Mouse (Mus musculus) thymus, postnatal 25 days (tissue): ENCODE results near the gene Lins1.

Experiments
- DNase-seq: peaks from one replicate; pipeline ENCODE4 v3.0.0; 2022

Lins1 gene

DNA sequence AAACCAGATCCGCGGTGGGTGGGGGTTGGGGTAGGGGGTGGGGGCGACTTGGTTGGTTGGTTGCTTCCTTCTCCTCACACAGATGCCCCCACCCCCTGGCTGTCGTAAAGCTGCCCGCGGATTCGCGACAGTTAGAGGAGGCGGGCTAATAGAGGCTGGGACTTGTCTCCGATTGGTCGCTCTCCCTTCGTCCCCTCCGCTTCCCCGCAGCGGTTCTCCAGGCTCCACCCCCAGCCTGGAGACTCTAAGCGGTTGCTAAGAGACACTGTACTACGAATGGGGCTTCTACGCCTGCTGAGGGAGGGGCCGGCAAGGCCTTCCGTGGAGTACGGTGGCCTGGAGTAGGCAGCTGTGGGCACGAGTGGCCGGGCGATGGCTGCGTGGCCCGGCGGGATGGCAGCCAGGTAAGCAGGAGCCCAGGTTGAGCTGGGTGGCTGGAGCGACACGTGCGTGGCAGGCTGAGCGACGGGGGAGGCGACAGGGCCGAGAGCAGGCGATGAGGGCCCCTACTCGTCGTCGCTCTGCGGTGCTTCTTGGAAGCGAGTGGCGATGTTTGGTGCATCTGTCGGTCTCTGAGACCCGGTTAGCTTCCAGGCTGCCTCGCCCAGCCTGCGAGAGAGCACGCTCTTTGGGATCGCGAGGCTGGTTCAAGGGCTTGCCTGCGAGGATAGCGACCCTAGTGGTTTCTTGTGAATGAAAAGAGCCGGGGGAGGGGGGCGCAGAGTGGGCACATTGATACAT, at the start of gene Lins1:
Lins1 (plus strand) TSS at position 270 of the 741 bp plus-strand sequence.
- DNase-seq = peak; percentile 98

DNA sequence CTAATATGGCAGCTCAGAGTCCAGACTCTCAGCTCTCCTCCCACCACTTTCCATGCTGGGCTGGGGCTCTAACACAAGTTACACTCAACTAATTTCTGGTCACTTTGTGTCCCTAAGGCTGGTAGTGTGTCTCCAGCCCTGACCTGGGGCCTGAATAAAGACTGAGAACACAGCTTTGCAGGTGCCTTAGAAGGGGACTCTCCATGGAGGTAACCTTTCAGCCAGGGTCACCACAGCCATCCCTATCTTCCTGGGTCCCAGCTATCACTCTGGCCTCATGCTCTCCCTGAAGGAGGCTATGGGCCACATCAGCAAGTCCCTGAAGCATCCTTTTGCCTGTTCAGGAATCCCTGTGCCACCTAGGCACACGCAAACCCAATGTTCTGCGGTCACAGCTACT, 44.0 kb upstream of the Lins1 start:
- no peak for DNase-seq

DNA sequence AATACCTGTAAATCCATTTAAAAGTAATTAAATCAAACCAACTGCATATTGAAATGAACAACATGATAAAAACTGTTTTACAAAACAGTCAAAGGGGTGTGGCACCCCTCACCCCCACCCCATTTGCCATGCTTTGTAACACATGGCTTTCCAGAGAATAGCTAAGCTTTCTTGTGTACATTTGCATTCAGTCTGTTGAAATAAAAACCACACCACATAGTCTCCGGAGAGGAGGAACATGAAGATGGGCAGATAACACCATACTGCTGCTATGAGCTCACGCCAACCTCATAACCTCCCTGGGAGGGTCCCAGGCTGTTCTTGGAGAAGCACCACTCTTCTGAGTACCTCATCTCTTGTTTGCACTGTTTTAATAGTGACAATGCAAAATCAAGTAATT, 40.5 kb upstream of the Lins1 start:
- DNase-seq = no peak

DNA sequence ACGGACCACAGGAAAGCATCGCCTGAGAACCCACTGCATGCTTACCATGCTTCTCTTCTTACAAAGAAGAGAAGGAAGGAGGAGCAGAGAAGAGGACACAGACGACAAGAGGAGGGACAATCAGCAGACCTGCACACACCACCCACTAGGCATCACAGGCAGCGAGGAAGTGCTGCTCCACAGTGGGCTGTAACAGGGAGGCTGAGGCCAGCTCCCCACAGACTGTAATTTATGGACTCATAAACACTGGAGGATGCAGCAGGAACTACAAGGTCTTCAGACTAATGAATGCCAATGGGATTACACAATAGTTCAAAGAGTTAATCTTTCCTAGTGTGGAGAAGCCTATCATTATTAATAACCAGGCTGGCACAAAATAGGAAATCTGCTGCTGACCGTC, 38.8 kb upstream of the Lins1 start:
- DNase-seq = no peak

DNA sequence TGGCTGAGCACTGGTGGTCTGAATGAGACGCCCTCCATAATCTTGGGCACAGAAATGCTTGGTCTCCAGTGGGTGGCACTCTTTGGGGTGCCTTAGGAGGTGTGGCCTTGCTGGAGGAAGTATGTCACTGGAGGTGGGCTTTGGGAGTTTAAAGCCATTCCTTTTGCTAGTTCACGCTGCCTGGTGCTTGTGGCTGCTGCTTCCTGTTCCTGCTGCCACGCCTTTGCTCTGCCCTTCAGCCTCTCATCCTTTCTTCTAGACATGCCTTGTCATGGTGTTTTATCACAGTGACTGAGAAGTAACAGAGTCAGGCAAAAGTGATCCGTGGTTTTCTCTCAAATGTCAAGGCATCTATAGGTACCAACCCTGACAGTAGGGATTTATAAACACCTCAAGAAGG, 37.5 kb upstream of the Lins1 start:
- DNase-seq = peak; percentile 27

DNA sequence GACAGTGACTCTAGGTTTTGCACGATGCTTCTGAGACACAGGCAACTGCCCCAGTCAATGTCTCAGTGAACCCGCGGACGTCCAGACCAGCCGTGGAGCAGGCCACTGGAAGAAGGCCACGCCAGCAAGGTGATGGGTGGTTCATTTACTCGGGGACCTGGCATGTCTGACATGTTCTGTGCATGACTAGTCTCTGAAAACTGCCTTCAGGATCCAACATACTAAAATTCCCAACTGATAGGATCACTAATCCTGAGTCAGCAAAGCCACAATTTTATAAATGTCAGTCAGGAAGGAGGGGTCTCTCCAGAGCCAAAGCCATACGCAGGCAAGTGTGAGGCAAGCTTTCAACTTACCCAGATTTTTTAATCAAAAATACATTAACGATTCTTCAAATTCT, 36.1 kb upstream of the Lins1 start:
- no peak for DNase-seq

DNA sequence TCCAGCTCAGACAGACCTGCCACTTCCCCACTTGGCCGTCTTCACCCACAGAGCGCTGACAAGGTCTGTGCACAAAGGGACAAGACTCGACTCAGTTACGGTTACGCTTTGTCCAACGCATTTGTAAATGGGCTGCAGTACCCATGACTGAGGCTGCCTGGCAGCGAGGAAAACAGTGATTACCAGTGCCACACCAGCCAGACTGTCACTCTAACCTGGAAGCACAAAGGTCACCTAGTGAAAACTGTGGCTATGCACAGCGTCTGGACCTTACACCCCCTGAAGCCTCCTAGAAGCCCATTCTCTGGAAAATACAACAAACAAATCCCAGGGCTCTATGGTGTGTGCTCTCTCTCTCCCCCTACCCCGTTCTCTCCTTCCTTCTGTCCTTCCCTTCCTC, 34.2 kb upstream of the Lins1 start:
- no peak for DNase-seq

DNA sequence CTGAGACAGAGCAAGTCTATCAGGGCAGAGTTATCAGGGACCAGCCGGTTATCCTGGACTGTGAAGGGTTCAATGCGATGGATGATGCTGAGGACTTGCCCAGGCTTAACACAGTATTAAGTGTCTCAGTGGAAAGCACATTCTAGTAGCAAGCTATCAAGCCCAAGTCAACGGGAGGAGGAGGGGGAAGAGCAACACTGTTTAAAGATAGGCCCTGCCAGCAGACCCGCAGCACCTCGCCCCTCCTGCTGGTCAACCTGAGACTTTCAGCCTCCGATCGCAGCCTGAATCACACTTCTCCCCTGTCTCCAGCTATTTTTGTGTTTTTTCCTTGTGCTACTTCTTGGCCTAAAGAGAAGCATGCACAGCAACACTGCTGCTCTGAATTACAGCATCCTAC, 29.4 kb upstream of the Lins1 start:
- DNase-seq = no peak

DNA sequence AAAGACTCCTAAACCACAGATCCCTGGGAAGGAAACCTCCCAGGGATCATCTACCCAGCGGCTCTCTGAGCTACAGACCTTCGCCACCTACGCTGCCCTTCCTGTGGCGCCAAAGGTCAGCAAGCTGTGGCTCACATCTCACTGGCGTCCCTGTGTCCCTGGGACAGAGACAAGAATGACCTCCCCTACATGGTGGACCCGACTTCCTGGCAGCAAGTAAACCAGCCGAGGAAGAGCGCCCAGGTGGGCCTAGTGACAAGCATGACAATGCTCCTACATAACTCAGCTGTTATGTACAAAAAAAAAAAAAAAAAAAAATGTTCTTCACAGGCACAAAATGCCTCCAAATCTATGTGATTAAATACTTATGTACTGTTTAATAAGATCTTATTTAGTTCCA, 28.7 kb upstream of the Lins1 start:
- no peak for DNase-seq

DNA sequence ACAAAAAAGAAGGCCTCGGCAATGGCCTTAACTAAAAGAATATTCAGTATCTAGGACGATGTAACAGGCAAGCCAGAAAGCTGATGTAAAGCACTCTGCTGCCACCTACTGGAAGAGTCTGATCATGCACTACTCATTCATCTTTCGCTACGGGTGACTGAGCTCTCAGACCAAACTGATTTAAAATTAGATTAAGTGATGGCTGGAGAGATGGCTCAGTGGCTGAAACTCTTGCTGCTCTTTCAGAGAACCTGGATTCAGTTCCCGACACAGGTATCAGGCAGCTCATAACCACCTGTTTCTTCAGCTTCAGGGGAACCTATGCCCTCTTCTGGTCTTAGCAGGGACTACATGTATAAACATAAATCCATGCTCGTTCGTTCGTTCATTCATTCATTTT, 28.1 kb upstream of the Lins1 start:
- DNase-seq = peak; percentile 64

DNA sequence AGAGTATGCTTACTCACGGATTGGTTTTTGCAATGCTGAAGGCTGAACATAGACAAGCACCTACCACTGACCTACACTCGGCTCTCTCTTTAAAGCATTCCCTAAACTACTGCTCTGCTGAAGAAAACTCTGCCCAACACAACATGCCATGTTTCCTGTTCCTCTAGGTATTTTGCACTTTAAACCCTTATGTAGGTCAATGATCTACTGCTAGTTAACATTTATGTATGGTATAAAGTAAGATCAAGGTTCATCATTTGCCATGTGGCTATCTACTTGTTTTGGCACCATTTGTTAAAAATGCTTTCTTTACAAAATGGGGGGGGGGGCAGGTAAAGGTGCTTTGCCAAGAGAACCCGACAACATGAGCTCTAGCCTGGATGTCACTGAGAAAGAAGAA, 26.1 kb upstream of the Lins1 start:
- DNase-seq = no peak

DNA sequence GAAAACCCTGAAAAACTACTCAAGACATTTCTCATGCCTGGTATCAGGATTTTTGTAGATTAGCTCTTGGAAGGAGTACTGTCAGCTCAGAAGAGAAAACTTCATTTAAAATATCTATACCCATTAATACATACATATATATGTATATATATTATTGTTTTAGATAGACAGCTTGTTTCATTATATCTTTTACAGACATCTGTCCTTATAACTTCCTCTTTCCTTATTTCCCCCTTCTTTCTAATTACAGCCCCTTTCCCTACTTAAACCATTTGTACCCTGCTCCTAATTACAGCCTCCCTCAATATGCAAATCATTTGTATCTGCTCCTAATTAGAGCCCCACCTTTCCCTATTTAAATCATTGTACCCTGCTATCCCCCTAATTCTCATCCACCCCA, 22.6 kb upstream of the Lins1 start:
- DNase-seq = no peak

DNA sequence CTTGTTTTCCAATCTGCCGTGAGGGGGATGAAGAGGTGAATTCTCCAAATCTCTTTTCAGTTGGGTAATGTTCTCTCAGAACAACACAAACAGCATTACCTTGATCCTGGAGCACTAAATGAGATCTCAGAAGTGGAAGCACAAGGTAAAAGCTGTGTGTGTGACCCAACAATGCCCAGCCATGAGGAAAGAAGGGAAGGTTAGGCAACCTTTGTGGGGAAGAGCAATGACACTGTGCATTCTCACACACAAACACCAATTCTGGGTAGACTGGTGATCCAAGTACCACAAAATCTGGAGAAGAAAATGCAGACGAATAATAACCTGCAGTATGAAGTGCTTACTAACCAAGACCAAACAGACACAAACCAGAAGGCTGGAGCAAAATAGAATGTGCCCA, 13.9 kb upstream of the Lins1 start:
- no peak for DNase-seq

DNA sequence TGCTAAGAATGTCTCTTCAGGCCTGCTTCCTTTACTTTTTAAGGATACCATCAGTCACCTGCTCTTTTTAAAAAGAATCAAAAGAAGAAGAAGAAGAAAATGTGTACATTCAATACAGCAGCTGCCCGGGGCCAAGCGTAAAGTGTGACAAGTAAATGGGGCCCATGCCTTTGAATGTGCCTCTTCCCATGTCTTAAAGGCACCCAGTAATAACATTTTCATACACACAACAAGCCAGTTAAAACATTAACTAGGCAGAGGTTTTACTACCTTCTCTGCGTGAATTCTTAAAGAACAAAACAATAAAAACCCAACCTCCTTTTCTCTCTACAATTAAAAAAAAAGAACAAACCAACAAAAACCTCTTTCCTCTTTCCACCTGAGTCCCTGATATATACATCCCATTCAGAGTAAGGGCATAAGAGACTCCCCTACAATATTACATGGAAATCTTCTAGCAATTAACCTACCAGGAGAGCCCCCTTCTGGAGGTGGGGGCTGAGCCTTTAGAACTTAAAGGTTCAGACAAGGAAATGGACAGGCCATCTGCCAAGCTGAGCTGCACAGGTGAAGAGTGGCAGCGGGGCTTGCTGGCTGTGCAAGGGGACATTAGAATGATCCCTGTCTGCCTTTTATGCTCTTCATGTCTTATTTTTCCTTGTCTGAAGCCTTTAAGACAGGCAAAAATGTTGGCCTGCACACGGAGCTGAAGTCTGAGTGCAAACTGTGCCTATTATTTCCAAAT, 7.4 kb upstream of the Lins1 start:
- DNase-seq = no peak

DNA sequence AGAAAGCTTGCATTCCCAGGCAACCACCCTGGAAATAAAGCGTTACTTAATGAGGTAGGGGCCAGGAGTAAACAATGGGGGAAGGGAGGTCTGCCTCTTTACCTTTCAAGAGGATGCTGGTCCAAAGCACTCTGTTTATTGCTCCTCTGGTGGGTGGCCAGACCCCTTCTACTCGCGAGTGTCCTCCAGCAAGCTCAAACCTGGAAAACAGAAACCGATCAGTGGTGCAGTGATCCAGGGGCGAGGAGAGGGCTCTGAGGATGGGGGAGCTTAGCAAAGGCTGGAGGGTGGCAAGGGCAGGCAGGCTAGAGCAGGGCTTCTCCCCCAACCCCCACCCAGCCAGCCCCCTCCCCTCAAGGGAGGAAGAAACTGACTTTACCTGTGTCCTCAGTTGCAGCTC, 968 bp upstream of the Lins1 start:
- DNase-seq = no peak

DNA sequence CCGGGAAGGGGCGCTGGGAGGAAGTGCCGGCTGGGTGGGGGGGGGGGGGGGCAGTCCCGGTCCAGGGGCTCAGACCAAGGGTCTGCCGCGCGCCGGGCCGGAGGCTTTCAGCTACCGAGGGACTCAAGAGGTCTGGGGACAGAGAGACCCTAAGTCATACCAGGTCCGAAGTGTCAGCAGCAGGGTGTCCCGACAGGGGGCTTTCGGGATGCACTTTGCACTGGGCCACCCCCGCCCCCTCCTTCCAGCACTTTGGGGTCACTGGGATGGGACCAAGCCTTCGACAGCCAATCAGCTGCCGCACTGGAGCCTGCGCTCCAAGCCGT, 432 bp upstream of the Lins1 start, which contains the start of gene Asb7:
Asb7 (minus strand) TSS at position 303 of the 326 bp plus-strand sequence.
- no peak for DNase-seq

DNA sequence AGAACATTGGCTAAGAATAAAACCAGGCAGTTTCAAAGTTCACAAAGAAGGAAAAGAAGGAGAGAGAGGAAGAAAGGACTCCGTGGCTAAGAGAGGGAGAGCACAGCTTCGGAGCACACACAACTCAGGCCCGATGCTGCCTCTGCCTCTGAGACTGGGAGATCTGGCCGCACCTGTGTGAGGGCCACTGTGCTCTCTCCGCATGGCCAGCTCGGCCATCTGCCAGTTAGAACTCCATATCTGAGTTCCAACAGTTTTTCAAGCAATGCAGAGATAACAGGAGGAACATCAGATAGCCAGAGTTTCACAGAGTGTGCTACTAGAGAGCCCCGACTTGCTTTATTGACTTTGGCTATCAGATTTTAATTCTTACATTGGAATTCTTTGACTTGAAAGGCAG, 4.8 kb downstream of the Lins1 start:
- DNase-seq = no peak

DNA sequence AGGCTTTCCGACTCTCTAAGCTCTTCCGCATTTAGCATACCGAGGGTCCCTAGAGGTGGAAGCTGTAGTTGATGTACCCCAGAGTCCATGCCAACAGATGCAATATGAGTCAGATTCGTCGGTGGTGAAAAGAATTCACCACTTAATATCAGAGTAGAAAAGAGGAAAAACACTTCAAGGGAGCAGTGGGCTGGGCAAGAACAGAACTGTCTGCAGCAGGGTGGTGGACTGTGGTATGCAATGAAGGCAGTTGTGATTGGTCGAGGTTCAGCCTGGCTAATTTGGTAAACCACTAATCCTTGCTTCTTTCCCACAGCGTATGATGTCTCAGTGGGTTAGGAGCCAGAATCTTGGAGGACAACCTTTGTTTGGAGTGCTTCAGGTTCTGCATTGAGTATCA, 13.0 kb downstream of the Lins1 start:
- DNase-seq = no peak

DNA sequence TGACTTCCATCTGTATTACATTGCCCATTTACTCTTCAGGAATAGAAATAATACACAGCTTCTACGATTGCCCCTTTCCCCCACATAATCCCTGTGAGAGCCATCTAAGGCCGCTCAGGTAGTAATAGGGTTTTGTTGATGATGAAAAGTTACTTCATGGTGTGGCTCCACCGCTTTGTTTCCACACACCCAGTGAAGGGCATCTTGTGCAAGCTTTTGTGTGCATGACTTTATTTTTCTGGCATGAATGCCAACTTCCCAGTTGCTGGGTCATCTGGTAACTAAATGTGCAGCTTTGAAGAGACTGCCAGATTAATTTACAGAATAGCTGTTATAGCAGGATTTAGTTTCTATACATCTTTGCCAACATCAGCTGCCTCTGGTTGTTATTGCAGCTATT, 14.9 kb downstream of the Lins1 start:
- DNase-seq = no peak

DNA sequence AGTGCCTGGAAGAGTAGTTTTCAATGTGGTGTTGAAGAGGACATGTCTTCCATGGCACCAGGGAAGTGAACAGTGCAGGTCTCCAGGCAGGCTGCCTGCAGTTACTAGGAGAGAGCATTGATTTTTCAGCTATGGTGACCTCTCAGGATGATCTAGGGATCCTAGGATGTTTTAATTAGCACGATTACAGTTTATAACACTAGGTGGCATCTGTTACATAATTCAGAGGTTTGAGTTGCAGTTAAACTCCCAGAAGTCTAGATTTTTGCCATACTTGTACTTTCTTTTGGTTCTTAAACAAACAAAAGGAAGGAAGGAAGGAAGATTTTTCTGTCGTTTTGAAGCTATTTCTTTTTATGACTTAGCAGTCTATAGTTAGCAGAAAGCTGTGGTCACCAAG, 21.5 kb downstream of the Lins1 start:
- no peak for DNase-seq

DNA sequence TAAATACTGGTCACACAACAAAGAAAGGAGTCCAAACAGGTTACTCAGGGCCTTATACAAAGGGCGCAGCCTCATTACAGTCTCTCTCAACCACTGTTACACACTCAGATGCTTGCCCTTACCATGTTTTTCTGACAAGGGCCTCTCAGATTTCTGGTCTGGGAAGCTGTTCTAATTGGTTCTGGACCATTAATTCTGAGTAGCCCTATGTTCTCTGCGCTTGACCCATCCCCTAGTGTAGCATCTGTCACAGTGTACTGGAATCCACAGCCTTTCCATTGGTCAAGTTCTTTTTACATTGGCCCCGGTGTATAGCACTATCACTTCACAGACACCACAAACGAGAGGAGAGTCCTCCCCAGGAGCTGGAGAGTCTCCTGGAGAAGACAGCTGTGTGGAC, 34.8 kb downstream of the Lins1 start:
- no peak for DNase-seq

DNA sequence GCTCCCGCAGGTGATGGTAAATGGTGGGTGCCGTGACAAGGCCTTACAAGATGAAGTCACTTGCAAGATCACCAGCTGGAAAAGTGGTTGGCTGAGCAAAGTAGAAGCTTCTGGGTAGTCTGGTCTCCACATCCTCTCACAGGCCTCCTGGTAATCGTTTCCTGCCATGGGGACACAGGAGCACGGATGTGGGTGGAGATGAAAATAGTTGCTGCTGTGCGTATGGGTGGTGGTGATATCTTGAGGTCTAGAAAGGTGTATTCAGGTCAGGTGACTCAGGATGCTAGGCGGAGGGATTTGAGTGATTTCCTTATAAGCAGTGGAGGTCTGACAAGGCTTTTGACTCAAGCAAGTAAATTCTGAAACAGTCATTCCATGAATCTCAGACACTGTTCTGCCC, 35.3 kb downstream of the Lins1 start:
- DNase-seq = peak; percentile 9

DNA sequence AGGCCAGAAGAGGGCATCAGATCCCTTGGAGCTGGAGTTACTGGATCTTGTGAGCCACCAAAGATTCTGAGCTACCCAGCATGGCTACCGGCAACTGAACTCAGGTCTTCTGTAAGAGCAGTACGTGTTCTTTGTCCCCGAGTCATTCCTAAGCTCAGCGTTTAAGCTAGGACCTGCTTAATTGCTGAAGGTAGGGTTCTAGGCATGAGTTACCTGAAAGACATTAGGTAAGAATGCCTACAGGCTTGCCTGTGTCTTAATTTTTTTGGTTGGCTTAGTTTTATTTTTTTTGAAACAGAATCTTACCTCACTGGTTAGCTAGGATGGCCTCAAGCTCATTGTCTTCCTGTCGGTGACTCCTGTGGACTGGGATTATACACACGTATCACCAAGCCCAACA, 38.4 kb downstream of the Lins1 start:
- DNase-seq = no peak

DNA sequence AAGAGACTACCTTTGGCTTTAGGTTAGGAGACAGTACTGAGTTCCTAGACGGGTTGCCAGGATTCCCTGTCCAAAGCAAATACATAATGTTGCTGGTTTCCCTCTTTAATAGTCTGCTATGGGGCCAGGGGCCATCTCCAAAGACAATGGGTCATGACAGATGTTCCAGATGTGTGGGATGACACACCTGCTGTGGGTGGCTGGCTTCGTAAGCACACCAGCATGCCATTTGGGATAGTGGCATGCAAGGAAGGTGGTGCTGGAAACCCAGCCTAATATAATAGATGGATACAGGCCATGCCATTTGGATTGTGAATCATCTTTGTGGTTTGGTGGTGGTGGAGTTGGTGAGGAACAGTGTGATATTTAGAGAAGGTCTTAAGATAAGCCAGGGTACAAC, 39.5 kb downstream of the Lins1 start:
- no peak for DNase-seq

DNA sequence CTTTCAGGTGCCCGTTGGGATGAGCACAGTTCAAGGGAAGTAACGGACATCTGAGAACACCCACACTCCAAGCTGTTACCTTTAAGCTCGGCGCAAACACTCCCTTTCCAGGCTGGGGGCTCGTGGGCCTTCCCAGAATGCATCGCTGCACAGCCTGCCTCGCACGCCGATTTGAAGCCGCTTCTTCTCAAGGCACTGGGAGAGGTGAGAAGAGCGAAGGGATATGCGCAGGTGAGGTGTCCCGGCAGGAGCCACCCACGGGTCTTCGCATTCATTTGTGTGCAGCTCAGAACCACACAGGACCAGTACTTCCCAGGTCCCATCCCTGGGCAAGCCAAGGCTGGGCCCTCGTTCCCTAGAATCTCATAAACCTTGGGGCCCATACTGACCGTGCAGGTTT, 43.7 kb downstream of the Lins1 start:
- no peak for DNase-seq
